Mouse (Mus musculus) embryonic facial prominence, embryonic 14.5 days (tissue): ENCODE measurements at regions not wholly inside any gene's neighbourhood (a gene's known extent, or its start where the extent isn't known, plus 50 kb on each side); places are given as distances from the start of the nearest gene placed in this dataset.

ENCODE experiments used
- ATAC-seq: fragments of 200-750 bp; cut with Nextera tagmentation; 2 replicates; pipeline ENCODE4 v1.8.0; 2017; ENCODE audit warnings: low read depth, moderate number of reproducible peaks, moderate TSS enrichment
- DNase-seq: peaks from one replicate; pipeline ENCODE4 v3.0.0-alpha.2; 2015; ENCODE audit warnings: low spot score
- H3K27ac ChIP-seq: fragments of 300-500 bp; sonication (generic); replicated peaks from 2 replicates; pipeline ENCODE4 v1.5.1; 2014; ENCODE audit warnings: low read depth, mild to moderate bottlenecking, low read length, moderate library complexity
- H3K27me3 ChIP-seq: fragments of 300-500 bp; sonication (generic); replicated peaks from 2 replicates; pipeline ENCODE4 v1.6.1; 2014; ENCODE audit warnings: low read length; ENCODE audit not compliant: control insufficient read depth, insufficient read depth
- H3K36me3 ChIP-seq: fragments of 300-500 bp; sonication (generic); 2 replicates; pipeline ENCODE4 v1.6.1; 2014; ENCODE audit warnings: low read length, mixed read lengths; ENCODE audit not compliant: control insufficient read depth, insufficient read depth
- H3K4me1 ChIP-seq: fragments of 300-500 bp; sonication (generic); 2 replicates; pipeline ENCODE4 v1.6.1; 2014; ENCODE audit warnings: antibody characterized with exemption, low read length; ENCODE audit not compliant: control insufficient read depth, insufficient read depth
- H3K4me2 ChIP-seq: fragments of 300-500 bp; sonication (generic); 2 replicates; pipeline ENCODE4 v1.6.1; 2014; ENCODE audit warnings: low read depth, mild to moderate bottlenecking, low read length, moderate library complexity, mixed read lengths
- H3K4me3 ChIP-seq: fragments of 300-500 bp; sonication (generic); 2 replicates; pipeline ENCODE4 v1.5.1; 2014; ENCODE audit warnings: low read depth, mild to moderate bottlenecking, low read length
- H3K9ac ChIP-seq: fragments of 300-500 bp; sonication (generic); 2 replicates; pipeline ENCODE4 v1.6.1; 2014; ENCODE audit warnings: low read depth, mild to moderate bottlenecking, low read length, moderate library complexity, mixed read lengths
- H3K9me3 ChIP-seq: fragments of 300-500 bp; sonication (generic); 2 replicates; pipeline ENCODE4 v1.6.1; 2016; ENCODE audit warnings: low read length; ENCODE audit not compliant: control insufficient read depth
- WGBS: fragments of 180-500 bp; shearing (Covaris S2); extraction: QIAGEN DNeasy Blood & Tissue Kit; methylation state at CpG from one replicate; pipeline ENCODE4 v1.1.7; 2014; 5-methylcytosine and 5-hydroxymethylcytosine counted together

DNA sequence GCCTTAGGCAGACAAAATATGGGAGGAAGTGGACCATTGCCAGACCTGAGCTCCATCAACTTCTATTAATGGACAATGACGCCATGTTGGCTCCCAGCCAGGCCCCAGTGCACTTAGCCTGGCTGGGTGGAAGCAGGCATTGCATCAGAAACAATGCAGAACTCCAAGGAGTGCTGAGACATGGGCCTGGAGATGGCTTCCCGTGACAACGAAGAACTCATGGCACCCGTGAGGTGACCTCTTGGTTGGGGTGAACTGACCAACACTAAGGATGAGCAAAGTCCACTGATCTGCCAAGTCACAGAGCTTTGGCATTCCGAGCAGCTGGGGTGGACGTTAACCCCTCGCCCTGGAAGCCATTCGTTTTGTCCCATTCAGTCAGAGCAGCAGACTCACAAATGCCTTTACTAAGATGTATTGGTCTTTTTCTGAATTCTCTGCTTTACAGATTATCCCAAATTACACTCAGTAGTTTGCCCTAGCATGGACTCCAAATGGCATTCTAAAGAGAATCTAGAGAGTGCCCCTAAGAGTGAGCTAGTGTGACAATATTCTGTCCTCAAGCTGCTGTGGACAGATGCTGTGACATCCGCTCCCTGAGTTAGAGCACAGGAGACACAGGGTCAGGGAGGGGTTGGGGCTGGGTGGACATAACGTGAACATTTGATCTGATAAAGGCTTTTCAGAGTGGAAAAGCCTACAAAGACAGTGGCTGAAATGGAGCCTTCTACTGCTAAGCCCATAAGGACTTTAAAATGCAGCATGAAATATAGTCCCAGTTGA is 108.8 kb downstream of the Snx18 start:
- peak; percentile 84 for DNase-seq
- Histone ChIP-seq H3K9me3 (no peaks in the 10 kb centered on the region), H3K27me3 (no peaks in the 10 kb centered on the region), H3K27ac (no peak overlapping the region), H3K4me3 (no peak overlapping the region), H3K9ac (no peak overlapping the region), H3K4me2 (no peak overlapping the region), H3K4me1 (no peaks in the 10 kb centered on the region), H3K36me3 (no peaks in the 10 kb centered on the region)
- ATAC-seq: peak; percentile 65; the same call in 1 of the 2 replicates
- WGBS: 68% methylated on average over 10 of the region's 10 CpGs

DNA sequence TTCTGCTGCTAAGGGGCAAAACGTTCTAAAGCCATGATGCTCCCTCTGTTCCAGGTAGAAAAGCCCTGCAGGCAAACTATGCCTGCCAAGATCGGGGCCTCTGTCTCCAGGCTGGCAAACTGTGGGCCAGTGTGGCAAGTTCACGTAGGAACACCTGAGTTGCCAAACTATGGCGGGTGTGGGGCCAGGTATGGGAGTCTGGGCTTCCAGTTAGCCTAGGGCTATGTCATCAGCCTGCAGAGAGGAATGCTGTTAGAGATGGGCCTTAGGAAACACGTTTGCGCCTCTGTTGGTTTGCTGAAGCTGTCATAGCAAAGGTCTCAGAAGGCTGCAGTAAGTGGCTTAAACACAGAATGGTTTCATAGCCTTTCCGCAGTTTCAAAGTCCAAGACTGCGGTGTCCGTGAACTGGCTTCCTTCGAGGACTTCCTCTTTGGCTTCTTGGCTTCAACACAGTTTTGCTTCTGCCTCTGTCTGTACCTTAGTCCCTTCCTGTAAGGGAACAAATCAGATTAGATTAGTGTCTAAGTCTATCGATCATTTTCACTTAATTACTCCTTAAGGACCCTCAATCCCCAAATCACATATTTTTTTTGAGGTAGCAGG is 110.1 kb downstream of the Snx18 start:
- DNase-seq (no peak), ATAC-seq (no peak)
- no peak overlapping the region for H3K4me3 ChIP-seq
- no peaks in the 10 kb centered on the region for H3K36me3 ChIP-seq
- H3K4me1 ChIP-seq: no peaks in the 10 kb centered on the region
- 73% methylated on average over 11 of the region's 11 CpGs for WGBS
- no peak overlapping the region for H3K27ac ChIP-seq
- no peaks in the 10 kb centered on the region for H3K27me3 ChIP-seq
- no peaks in the 10 kb centered on the region for H3K9me3 ChIP-seq
- H3K9ac ChIP-seq: no peak overlapping the region
- no peak overlapping the region for H3K4me2 ChIP-seq

DNA sequence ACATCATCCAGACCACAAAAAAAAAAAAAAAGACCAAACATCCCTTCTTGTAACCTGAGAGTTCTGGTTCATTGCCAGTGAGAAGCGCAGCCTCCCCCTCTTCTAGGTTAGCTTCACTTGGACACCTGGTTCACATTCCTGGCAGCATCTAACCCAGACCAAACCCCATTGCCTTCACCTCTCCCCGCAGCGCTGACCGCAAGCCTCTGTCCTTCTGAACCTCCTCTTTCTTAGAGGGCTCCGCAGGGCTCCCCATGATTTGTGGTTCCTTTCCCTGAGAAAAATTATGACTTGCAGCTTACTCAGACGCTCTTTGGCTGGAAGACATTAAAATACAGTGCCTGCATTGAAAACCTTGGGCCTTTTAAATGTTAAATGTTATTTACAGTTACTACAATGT is 115.8 kb downstream of the Snx18 start:
- H3K27ac ChIP-seq: no peak overlapping the region
- WGBS: 62% methylated on average over 6 of the region's 6 CpGs
- H3K27me3 ChIP-seq: no peaks in the 10 kb centered on the region
- no peak overlapping the region for H3K4me3 ChIP-seq
- H3K4me2 ChIP-seq: no peak overlapping the region
- no peak for ATAC-seq
- H3K9ac ChIP-seq: no peak overlapping the region
- no peaks in the 10 kb centered on the region for H3K36me3 ChIP-seq
- 0 out of 2 replicates have a peak, but pooled peaks cover 3% of the 10 kb centered on the region for H3K4me1 ChIP-seq
- H3K9me3 ChIP-seq: no peaks in the 10 kb centered on the region
- peak; percentile 20 for DNase-seq

DNA sequence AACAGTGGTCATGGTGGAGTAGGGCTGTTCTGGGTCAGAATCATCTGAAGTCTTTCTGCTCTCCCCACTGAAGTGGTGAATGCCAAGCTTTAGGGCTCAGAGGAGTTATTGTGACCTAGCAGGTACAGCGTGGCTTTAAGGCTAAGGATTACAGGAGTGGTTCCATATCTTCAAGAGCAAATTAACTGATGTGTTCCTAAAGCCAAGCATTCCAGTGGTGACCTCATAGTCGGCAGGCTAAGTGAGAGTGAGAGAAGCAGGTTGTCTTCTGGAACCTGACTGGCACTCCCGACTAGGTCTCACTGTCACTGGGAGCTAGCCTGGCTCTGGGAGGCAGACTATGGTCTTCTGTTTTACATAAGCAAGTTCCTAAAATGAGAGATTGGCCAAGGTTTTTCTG is 116.3 kb downstream of the Snx18 start:
- Histone ChIP-seq H3K27ac (no peak overlapping the region), H3K9ac (no peak overlapping the region), H3K4me2 (no peak overlapping the region), H3K4me1 (0 out of 2 replicates have a peak, but pooled peaks cover 3% of the 10 kb centered on the region), H3K36me3 (no peaks in the 10 kb centered on the region), H3K4me3 (no peak overlapping the region), H3K9me3 (no peaks in the 10 kb centered on the region), H3K27me3 (no peaks in the 10 kb centered on the region)
- DNase-seq (no peak), ATAC-seq (no peak)
- 69% methylated on average over 3 of the region's 3 CpGs for WGBS

DNA sequence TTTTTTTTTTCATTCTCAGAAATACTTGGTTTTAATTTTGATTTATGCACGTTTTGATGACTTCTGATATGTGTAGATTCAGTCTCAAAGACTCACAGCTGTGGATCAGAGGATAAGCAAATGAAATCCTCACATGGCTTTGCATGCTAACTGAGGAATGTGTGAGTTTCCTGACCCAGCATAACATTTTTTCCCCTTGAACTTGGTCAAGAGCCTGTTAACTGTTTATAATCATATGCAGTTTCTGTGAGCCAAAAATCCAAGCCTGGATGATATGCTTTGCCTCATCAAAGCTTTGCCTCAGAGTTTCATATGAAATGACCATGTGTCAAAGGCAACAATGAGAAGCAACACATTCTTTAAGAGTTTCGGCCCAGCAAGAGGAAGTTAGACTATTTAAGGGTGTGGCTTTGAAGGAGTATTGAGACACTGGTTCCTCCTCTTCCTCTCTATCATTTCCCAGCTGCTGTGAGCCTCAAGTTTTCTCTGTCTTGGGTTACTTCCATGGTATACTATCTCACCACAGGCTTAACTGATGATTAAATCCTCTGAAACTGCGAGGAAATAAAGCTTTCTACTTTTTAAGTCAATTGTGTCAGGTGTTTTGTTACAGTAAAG is 117.9 kb downstream of the Snx18 start:
- H3K9me3 ChIP-seq: no peaks in the 10 kb centered on the region
- H3K4me1 ChIP-seq: peaks cover 3% of the 10 kb centered on the region; the same call in 1 of the 2 replicates
- no peak overlapping the region for H3K4me3 ChIP-seq
- DNase-seq (peak; percentile 29), ATAC-seq (no peak)
- no peak overlapping the region for H3K4me2 ChIP-seq
- WGBS: 64% methylated on average over 3 of the region's 3 CpGs
- H3K9ac ChIP-seq: no peak overlapping the region
- H3K36me3 ChIP-seq: no peaks in the 10 kb centered on the region
- H3K27me3 ChIP-seq: no peaks in the 10 kb centered on the region
- no peak overlapping the region for H3K27ac ChIP-seq

DNA sequence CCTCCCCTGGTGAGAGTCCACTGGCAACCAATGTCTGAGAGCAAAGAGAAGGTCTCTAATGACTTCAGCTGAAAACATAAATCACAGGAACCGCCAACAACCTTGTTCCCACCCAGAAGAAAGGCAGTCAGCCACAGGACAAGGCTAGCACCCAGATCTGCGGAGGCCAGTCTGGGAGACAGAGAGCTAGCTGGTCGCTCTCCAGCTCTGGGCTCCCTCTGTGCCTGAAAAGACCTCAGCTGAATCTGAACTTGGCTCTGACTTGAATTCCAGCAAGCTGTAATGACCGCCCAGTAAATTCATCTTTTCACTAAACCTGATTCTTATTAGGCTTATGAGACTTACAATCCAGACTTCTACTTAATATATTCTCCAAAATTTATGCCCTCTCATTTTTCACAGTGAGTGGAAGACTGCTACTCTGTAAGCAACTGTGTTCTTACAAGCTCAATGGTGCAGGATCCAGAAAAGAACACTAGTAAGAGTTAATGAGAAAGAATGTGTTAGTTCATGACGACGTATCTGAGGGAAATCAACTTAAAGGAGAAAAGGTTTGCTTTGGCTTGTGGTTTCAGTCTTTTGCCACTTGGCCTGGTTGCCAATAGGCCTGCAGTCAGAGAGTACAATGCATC is 119.2 kb downstream of the Snx18 start:
- Histone ChIP-seq H3K27me3 (no peaks in the 10 kb centered on the region), H3K4me3 (no peak overlapping the region), H3K4me1 (peaks cover 3% of the 10 kb centered on the region; the same call in 1 of the 2 replicates), H3K9ac (no peak overlapping the region), H3K36me3 (no peaks in the 10 kb centered on the region), H3K4me2 (no peak overlapping the region), H3K27ac (no peak overlapping the region), H3K9me3 (no peaks in the 10 kb centered on the region)
- no peak for ATAC-seq
- WGBS: 68% methylated on average over 6 of the region's 6 CpGs
- no peak for DNase-seq

DNA sequence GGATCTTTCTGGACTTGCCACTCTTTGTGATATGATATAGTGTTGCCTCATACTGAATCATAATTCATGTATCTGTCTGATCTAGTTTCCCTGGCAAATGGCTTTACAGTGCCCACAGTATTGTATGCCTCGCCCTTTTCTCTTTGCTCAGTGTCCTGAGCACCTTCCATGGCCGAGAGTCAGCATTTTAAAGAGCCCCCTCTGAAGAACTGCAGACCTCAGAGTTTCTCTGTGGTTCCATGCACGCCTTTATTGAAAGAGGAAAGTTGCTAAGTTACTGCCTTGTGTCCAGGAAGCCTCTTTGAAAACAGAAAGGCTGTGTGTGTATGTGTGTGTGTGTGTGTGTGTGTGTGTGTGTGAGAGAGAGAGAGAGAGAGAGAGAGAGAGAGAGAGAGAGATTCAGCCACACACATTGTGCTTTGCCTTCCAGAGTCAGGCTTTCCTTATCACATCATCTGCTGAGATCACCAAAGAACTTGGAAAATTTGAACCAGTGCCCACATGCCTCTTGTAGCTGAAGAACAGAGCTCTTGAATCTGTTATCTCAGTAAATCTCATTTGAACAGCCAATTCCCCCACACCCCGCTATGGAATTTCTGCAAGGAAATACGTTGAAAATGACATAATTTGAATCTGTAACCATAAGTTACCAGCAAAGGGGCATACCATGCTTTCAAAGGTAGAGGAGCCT is 122.6 kb downstream of the Snx18 start:
- Histone ChIP-seq H3K27ac (peak overlapping the region; percentile 54; the same call in 1 of the 2 replicates), H3K4me3 (no peak overlapping the region), H3K36me3 (no peaks in the 10 kb centered on the region), H3K4me2 (no peak overlapping the region), H3K4me1 (peaks cover 3% of the 10 kb centered on the region; the same call in 1 of the 2 replicates), H3K9me3 (no peaks in the 10 kb centered on the region), H3K27me3 (no peaks in the 10 kb centered on the region), H3K9ac (no peak overlapping the region)
- no peak for ATAC-seq
- peak; percentile 86 for DNase-seq
- WGBS: 57% methylated on average over 5 of the region's 5 CpGs

DNA sequence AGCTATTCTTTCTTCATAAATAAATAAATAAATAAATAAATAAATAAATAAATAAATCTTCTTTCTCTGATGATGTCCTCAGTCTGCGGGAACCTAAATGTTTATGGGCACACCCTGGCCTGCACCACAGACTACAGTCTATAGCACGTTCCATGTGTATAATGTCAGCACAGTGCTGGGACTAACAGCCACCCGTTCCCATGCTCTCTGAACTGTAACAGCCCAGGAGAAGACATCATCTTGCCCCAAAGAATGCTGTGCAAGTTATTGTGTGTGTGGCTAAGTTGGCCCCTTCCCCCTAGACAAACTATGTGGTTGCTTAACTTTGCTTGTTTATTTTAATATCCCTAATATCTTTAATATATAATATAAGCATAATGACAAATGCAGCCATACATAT is 123.2 kb downstream of the Snx18 start:
- ATAC-seq (no peak), DNase-seq (no peak)
- Histone ChIP-seq H3K9ac (no peak overlapping the region), H3K4me2 (no peak overlapping the region), H3K4me3 (no peak overlapping the region), H3K36me3 (no peaks in the 10 kb centered on the region), H3K27me3 (no peaks in the 10 kb centered on the region), H3K9me3 (no peaks in the 10 kb centered on the region), H3K27ac (0 out of 2 replicates have a peak overlapping the region, but pooled peaks have one; percentile 54), H3K4me1 (peaks cover 7% of the 10 kb centered on the region)
- 86% methylated on average over 3 of the region's 3 CpGs for WGBS
